Mouse (Mus musculus) adrenal gland, postnatal 14 days (tissue): Measurements from ENCODE around the gene Slc16a10. TPM values are rescaled to one million over a fixed set of nuclear protein-coding genes. Genes with fewer than 3 reads are reported as not detected.

Source experiments
- DNase-seq: peaks from one replicate; pipeline ENCODE4 v3.0.0; 2021; ENCODE audit warnings: mixed read lengths
- total RNA-seq: library from RNA; stranded (reverse); gene quantifications from 2 replicates; pipeline ENCODE4 v1.2.3, GENCODE M21; 2021

Gene Slc16a10
- total RNA-seq, 1 experiment from 2014 or later: 29.7 TPM

DNA sequence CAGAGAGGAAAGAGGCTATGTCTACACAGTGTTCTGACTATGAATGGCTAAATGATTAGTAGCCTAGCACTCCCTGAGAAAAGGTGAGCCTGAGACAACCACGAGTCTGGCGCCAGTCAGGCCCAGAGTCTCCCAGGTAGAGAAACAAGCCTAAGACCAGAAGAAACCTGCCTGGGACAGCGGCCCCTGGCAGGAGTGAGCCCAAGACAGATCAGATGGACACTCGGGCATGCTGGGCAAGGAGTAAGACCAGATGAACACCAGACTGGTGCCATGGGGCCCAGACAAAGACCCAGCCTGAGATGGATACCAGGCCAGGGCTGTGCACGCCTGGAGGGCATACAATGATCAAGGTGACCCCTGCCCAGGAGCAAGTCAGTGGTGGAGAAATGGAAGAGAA is 32.5 kb downstream of the Slc16a10 start:
- DNase-seq: no peak

DNA sequence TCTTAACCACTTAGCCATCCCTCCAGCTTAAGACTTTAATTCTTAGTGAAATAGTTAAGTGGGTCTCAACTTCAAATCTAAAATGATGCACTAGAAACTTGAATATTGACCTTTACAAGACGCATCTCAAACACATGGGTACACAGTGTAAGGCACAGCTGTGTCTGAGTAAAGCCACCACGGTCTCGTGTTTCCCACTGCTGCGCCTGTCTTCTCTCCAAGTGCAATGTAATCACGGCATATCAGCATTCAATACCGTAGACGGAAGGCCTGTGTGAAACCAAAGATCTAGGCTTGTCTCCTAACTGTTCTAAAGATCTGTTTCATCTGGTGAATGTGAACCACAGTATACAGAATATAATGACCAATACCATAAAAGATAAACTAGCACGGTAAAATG is 33.1 kb downstream of the Slc16a10 start:
- DNase-seq: no peak

DNA sequence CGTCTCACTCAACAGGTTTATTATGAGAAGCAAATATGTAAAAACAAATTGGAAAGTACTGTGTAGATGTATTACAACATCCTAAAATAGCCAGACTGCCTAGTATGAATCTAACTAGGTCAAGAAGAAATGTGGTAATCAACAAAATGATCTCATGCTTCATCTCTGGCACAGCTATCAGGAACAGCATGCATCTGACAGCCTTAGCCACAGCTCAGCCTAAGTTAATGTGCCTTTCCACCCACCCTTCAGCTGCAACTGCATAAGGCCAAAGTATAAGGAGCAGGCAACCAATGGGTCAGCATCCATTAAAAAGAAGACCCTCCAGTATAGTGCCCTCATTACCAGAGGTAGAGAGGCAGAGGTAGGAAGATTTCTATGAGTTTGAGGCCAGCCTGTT is 34.1 kb downstream of the Slc16a10 start:
- DNase-seq: no peak

DNA sequence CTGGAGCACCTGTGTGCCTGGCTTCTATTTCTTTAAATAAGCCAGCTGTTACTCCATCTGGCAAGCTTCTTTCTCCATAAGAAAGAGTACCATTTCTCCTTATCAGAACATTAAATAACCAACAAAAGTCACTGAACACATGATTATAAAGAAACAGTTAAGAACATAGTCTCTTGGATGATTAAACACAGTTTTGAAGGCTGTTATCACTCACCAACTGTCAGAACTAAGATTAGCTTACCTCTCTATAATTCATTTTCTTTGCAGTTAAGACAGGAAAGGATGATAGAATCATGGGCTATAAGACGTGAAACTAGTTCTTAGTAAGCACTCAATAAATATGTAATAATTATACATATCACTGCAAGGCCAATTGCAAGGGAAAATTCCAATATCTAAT is 36.9 kb downstream of the Slc16a10 start:
- no peak for DNase-seq

DNA sequence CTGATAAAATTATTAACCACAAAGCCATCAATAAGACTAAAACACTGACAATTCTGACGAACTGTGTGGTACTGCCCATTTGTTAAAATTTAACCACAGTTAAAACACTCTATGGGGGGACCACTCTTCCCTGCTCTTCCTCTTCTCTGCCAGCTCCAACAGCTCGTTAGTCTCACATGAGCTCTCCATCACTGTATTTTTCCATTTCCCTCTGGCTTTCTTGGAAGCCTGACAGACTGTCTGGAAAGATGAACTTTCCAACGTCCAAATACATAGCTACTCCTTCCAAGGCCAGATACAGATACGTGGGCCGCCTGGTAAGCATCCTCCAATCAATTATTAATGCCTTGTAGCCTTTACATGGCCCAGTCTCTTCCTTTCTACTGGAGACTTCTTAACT is 38.3 kb downstream of the Slc16a10 start:
- peak; percentile 14 for DNase-seq

DNA sequence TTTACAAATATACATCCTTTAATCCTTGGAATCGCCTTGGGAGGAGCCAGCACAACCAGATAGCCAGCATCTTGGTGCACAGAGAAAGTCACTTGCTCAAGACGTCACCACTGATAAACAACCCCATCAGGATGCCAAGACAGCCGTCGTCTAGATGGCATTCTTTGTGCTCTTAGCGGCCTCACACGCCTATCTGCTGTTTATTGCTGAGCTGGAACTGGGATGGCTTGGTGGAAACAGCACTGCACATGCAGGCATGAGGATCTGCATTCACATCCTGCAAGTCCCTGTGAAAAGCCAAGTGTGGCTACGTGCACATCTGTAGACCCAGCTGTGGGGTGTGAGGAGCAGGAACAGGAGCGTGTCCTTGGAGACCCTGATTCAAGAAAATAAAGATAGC is 39.1 kb downstream of the Slc16a10 start:
- DNase-seq: no peak

DNA sequence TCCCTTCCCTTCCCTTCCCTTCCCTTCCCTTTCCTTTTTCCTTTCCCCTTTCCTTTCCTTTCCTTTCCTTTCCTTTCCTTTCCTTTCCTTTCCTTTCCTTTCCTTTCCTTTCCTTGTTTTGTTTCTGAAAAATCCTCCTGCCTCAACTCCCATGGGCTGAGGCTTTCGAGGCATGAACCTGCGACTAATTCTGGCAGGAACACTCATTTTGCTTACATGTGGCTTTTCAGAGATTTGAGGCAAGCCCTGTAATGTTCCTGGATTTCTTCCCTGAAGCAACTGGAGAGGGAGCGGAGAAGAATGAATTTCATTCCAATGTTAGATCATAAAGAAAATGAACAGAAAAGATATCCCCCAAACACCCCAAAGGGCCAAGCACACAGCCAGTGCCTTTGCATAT is 39.9 kb downstream of the Slc16a10 start:
- no peak for DNase-seq

DNA sequence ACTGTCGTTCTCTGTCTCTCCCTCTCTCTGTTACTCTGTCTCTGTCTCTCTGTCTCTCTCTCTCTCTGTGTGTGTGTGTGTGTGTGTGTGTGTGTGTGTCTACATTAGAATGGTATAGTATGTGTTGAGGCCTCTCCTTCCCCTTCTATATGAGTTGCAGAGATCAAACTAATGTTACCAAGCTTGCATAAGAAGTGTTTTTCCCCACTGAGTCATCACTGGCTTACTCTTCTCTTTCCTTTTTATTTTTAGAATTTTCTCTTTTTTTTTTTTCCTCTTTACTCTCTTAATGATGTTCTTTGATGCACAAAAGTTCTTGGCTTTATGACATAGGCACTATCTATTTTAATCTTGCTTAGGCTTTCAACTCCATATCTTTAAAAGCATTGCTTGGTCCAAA is 43.6 kb downstream of the Slc16a10 start:
- DNase-seq: no peak

DNA sequence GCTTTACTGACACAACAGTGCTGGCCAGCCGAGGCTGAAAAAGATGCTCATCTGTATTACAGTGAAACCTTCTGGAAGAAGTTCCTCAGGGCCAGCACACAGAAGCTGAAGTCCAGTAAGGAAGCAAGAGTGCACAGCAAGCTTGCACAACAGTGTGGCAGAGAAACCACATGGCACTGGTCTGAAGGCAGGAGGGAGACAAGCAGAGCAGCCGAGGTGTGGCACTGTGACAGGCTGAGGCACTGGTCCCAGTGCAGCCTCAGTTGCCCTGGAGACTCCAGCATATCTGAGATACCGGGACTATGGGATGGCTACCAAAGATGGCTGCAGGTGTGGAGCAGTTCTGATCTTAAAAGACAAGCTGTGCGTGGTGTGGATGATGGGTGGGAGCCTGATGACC is 44.5 kb downstream of the Slc16a10 start:
- DNase-seq: peak; percentile 38

DNA sequence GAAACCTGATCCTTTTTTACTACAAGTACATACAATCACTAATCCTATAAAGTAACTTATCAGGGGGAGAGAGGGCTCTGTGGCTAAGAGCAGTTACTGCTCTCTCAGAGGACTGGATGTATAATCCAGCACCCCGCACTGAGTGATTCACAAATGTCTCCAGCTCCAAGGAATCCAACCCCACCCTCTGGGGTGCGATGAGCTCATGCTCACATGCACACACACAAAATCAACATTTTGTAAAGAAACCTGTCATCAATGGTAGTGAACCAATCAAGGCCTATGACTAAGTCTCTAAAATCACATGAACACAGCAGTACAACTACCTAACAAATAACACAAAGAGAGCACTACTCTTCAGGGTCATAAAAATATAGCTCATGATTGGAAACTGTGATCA is 47.3 kb downstream of the Slc16a10 start:
- peak; percentile 37 for DNase-seq

DNA sequence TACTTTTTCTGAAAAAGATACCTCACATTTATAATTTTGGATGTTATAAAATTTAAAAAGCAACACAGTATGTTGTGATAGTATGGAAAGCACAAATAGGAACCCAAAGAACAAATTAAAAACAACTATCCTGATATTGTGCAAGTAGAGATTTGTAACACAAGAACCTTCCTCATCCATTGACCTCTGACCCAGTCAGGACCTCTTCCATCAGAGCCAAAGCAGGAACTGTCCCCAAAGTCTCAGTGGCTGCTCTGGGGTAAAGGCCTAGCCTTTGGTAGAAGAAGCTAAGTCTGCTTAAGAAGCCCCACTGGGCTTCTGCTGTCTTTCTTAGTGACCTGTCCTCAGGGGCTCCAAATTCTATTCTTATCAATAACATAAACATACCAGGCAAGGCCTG is 48.5 kb downstream of the Slc16a10 start:
- DNase-seq: peak; percentile 14

DNA sequence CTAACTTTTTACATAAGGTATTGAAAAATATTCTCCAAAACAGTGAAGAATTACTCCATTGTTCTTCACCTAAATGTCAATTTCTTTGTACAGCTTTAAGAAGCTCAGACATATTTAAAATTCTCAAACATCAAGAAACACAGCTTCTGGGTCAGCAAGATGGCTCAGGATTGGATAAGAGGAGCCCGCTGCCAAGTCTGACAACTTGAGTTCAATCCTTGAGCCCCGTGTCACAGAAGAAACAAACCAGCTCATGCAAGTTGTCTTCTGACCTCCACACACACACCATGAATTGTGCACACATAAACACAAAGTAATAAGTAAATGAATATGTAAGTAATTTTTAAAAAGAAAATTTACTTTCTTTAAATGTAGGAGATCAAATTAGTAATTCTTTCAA is 50.6 kb downstream of the Slc16a10 start:
- DNase-seq: no peak

DNA sequence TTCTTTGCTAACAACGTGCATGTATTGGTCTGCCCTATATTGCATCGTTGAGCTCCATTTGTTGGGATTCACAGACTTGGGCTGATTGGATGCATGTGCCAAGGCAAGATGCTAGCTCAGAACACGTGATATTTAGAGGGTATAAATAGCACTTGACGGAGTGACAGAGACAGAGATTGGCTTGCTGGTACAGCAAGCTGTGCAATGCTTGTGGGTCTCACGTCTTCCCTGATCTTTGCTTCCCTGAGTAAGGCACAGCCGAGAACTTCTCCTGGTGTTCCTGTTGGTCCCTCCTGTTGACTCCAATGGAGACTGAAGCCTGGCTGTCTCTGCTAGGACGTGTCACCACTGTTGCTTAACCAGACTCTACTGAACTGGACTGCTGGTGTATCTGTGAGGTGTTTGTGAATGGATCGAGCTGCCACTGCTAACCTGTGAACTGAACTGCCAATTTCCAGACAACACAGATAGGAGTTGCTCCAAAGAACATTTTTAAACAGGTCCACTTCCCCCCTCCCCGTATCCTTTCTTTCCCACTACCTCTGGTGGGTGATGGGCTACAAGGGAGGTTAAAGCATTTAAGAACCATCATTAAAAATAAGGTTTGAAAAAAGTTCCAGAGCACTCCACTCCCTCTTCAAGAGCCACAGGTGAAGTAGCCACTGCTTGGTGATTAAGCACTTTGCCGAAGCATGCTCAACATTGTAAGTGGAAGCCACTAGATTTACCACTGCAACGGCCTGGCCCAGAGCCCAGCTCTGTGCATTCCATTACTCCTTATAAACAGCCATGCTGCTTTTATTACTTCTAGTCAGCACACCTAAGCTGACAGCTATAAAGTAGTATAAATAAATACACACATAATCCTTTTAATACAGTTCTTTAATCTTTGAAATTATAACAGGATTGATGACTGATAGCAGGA is 51.3 kb downstream of the Slc16a10 start:
- DNase-seq: no peak

DNA sequence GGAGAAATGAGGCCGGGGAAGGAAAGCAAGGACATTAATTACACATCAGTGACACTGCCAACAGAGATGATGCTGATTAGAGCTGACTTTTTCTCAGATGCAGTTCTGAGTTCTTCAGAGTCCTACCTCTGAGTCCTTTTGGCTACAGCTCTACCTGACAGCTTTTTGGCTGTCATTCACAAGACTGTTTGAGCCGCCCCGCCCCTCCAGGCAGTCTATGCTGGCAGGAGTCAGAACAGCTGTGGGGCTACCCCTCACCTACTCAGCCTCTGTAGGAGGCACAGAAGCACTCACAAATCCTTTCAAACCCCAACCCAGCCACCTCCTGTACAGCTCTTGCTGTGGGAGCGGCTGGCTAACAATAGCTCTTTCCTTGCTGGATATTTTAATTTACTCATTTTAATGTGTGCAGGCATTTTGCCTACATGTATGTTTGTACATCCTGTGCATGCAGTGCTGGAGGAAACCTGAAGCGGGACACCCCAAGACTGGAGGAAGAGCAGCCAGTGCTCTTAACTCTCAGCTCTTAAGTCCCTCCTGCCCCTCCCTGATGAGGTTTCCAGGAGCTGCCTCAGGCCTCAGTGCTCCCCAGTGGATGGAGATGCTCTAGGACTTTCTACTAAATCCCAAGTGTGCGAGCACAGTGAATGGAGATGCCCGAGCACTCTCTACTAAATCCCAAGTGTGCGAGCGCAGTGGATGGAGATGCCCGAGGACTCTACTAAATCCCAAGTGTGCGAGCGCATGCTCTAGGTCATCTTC is 57.5 kb downstream of the Slc16a10 start:
- peak; percentile 61 for DNase-seq

DNA sequence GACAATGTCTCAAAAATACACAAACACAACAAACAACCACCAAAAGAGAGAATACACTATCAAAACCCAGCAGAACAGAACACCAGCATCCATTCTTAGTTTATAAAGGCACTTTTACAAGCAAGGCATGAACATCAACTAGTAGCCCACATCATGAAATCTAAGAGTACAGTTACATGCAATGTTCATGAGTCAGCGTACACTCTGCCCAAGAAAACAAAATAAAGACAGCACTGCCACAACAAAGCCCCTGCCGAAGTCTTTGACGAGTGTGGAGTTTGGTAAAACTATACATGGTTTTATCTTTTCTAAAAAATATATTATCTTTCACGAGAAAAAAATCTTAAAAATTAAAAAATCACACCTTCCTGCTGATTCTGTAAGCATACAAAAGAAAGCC is 58.5 kb downstream of the Slc16a10 start:
- no peak for DNase-seq

DNA sequence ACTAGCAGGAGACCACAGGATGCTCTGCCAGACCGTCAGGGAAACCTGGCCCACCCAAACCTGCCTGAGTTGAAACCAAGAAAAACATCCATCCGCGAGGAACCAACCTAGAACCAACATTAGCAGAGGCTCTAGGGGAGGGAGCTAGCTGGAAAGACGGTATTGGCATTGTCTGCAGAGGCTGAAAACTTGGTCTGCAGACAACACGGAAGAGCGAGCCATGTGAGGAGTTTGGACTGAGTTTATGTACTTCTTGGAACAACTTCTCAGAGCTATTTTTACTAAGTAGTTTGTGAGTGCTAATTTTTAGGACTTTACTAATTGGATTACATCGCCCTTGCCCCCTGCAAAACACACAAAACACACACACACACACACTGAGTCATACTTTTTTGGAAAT is 59.4 kb downstream of the Slc16a10 start:
- DNase-seq: no peak

DNA sequence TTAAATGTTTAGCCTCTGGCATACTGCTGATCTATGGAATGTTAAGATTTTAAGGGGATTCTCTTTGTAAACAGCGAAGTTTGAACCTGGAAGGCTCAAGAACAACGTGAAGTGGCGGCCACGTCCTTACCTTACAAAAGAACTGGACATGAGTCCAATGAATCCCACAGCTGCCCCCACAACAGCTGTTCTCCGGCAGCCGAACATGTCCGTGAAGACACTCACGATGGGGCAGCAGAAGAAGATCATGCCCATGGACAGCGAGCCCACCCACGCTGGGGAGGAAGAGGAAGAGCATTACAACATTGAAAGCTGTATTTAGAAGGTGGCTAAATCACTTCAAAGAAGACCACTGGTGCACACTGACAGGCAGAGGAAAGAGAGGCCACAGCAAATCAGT is 61.5 kb downstream of the Slc16a10 start:
- no peak for DNase-seq

DNA sequence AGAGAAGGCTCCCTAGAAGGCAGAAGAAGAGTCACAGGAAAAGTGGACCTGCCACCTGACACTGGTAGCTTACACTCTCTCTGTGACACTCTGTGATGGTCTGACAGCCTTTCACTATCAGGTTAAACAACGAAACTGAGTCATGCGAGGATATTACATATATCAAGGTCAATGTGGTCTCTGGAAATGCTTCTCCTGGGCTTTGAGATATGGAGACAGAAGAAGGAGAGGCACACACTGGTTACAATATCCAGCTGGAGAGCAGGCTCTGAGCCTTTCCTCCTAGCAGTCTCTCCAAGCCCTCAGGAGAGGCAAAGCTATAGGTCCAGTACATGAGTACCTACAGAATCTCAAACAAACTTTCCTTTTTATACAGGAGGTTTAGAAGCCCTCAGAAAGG is 62.8 kb downstream of the Slc16a10 start:
- no peak for DNase-seq

DNA sequence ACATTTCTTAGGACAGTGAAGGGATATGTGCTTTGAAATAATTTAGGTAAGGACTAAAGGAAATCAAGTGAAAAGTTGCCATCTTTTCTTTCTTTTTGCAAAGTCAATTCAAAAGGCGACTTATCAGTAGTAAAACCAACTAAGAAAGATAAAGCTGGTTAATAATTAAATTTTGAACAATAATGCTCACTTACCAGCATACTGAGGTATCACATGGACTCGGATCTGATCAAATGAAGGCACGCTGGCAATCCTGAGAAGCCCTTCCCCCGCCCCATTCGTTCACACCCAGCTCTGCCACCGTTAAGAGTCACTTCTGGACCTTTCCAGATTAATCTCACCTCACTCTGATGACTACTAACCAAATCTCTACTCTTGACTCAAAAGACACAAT is 64.1 kb downstream of the Slc16a10 start:
- DNase-seq: no peak

DNA sequence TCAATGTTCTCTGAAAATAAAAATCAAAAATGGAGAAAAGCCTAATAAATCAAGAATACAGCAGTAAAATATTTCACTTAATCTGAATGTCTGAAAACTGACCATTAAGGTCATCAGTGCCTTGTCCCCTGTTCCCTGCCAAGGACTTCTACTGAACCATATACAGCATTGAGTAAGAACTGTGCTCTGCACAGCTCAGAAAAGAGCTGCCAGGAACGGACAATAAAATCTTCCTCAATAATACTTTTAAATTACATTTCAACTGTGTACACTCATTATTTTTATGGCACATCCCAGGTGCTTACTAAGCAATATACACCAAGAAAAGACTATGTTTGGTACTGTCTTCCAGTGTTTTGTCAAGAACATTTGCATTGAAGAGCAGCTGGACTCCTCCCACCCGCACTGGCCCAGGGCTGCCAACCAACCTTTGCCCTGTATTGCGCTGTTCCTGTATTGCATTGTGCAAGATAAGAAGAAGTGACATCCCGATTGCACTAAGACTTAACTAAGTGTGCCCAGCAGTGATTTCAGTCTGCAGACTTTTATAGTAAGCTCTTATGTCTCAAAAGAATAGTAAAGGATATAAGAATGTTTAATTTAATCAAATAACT is 64.6 kb downstream of the Slc16a10 start:
- peak; percentile 51 for DNase-seq

DNA sequence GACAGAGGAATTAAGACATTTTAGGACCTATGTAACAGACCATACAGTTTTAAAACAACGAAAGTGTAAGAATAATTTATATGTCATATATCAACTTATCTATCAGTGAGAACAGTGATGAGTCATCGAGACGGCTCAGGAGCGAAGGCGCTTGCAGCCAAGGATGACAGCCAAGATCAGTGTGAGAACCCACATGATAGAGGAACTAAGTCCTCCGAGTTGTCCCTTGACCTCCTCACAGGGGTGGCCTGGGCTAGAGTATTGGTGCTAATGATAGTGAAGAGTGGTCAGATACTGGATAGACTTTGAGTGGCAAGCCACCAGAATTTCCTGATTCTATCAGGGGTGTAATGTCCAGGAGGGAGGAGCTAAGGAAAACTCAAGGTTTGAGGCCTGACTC is 68.5 kb downstream of the Slc16a10 start:
- DNase-seq: no peak

DNA sequence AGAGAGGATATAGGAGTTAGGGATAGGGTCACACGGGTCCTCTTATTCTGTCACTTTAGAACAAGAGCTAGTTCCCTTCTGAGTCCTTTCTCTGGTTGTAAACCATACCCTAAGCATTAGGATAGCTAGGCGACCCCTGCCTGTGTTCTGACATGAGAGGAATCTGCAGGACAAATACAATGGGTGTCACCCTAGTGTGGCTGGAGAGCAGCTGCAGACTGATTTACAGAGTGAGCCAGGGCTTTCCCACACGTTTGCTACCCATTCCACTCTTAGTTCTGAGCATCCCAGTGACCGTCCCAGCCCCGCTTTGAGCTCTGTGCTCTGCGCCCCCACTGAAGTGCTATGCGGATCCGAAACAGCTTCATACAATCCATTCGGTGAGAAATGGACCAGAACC is 71.4 kb downstream of the Slc16a10 start:
- DNase-seq: no peak

DNA sequence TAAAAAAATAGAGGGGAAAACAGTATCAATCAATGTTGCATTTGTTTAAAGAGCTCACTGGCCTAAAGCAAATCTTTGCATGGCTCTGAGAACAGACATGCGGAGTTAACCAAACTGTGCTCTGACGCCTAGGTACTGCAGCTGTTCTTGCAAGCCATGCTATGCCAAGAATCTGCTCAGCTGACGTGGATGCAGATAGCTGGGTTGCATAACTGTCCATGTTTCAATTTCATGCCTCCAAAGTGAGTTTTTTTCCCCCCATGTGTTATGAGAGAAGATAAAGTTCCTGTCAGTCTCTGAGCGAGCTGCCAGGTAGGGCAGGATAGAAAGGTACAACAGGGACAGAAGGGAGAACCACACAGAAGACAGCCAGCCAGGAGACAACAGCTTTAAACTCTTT is 72.8 kb downstream of the Slc16a10 start:
- DNase-seq: peak; percentile 42
